Mouse (Mus musculus) brain, embryonic 14.5 days (tissue): Measurements from ENCODE around the gene Wt1.

ENCODE experiments used
- CTCF ChIP-seq: fragments of 200-500 bp; IDR thresholded peaks from 2 replicates; pipeline ENCODE4 v1.5.1; 2012; ENCODE audit warnings: inconsistent platforms, mild to moderate bottlenecking, moderate library complexity, borderline replicate concordance; ENCODE audit not compliant: insufficient read depth, insufficient read length; ENCODE audit errors: extremely low read depth
- POLR2A ChIP-seq: fragments of 200-500 bp; IDR thresholded peaks from 2 replicates; pipeline ENCODE4 v1.6.1; 2012; ENCODE audit warnings: mild to moderate bottlenecking, inconsistent platforms, borderline replicate concordance; ENCODE audit not compliant: poor library complexity, insufficient read depth, insufficient read length, severe bottlenecking; ENCODE audit errors: extremely low read depth

DNA sequence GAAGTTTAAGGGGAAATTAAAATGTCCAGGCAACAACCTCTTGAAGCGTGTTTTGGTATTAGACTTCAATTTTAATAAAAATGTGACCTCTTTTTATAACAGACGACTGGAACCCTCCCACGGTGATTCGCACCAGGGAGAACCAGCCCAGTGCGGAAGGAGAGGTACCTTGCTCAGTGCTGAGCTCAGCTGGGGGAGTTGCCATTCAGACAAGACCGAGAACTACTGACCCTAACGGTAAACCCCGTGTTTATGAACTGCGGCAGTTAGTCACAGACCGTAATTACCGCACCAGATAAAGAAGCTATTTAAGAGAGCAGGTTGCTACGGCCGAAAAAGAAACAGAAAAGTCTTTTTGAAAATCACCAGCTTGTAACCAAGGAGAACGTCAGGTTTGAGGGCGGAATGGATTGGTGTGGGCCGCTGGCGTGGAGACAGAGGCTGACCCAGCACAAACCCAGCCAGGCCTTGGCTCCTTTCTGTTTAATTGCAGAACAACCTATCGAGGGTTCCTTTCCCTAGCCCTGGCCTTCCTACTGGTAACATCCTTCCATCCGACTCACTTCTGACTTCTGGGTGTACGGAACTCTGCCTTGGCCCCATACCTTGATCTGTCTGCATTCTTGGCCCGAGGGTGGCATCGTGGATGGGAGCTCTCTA, 28.9 kb upstream of the Wt1 start:
- TF ChIP-seq CTCF (no peak), POLR2A (no peak)
